Mouse (Mus musculus) heart, adult 2 months (tissue): ENCODE data around the gene Grik3.

Experiments used
- CTCF ChIP-seq: fragments of 200-600 bp; IDR thresholded peaks from 2 replicates; pipeline ENCODE4 v1.8.1; 2022; ENCODE audit warnings: antibody characterized with exemption, mild to moderate bottlenecking, moderate library complexity
- POLR2A ChIP-seq: fragments of 200-500 bp; IDR thresholded peaks from 2 replicates; pipeline ENCODE4 v1.6.1; 2011; ENCODE audit warnings: mild to moderate bottlenecking, low read depth, low read length, control low read depth; ENCODE audit not compliant: insufficient read depth

DNA sequence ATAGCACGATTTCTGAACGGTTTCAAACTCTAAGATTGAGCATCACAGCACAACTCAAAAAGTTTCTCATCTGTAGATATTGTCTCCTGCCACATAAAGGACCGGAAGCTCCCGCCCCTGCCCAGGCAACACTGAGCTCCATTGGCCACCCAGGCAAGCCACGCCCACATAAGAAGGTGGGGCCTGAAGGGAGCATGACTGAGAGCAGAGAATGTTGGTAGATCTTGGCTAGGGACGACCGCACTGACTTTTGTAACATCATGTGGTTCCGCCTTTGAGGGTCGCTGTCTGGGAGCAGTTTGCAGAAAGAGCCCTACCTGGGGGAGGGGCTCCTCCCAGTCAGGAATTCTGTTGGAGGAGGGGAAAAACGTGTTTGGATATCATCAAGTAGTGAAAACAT is 108.2 kb downstream of the Grik3 start:
- TF ChIP-seq CTCF = no peak
- TF ChIP-seq POLR2A = no peak
